Mouse (Mus musculus) E14TG2a.4 (cell line): ENCODE results near the gene Slc38a3.

Experiments used
- CTCF ChIP-seq: conservative IDR thresholded peaks from 2 replicates; pipeline ENCODE4 v1.5.1; 2014; ENCODE audit warnings: low read length
- NANOG ChIP-seq: IDR thresholded peaks from 2 replicates; pipeline ENCODE4 v1.6.1; 2014; ENCODE audit warnings: borderline replicate concordance, low read length, mixed read lengths

GRCm38 (mm10) chr9:107676302-107676701, 7.0 kb upstream of the Slc38a3 start:
- no peak for TF ChIP-seq CTCF
- TF ChIP-seq NANOG = no peak
